Mouse (Mus musculus): ENCODE measurements around the gene Ispd.

Gene Ispd

GRCm38 (mm10) chr12:36456002-36456401 lies 74.8 kb downstream of the Ispd start:
- in situ Hi-C loops (cut with MboI; ENCODE audit: low pct_unique_long_range_greater_than_20kb in 1 of 2, low sequenced_read_pairs in 2 of 2, unreplicated experiment in 1 of 2) = no loop called here

- in situ Hi-C loops (cut with MboI; ENCODE audit: low pct_unique_long_range_greater_than_20kb in 1 of 2, low sequenced_read_pairs in 2 of 2, unreplicated experiment in 1 of 2) = no loop called here
Observed at GRCm38 (mm10) chr12:36457726-36458125, 76.5 kb downstream of the Ispd start.

DNA sequence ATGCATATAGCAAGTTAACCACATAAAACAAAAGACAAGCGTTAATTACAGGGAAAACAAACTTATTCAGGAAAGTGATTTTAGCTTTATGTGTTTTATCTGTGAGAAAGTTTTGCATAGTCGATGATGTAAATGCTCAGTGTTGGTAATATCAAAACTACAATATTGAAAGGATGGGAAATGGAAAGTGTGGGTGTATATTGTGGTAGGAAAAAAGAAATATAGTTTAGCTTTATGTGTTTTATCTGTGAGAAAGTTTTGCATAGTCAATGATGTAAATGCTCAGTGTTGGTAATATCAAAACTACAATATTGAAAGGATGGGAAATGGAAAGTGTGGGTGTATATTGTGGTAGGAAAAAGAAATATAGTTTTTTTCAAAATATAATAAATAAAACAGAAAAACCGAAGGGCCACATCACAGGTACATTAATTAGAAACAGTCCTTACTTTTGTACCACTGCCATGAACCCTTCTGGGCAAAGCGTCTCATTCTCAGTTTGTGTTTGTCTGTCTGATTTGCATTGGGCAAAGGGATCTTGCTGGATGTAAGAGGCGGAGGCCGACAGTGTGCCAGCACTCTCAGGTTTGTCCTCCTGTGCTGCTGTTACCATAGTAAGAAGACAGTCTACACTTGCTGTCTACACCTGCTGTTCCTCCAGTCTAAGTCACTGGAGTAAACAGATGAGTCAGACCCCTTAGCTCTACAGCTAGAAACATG lies 87.2 kb downstream of the Ispd start:
- in situ Hi-C loops (cut with MboI; ENCODE audit: low pct_unique_long_range_greater_than_20kb in 1 of 2, low sequenced_read_pairs in 2 of 2, unreplicated experiment in 1 of 2) = no loop called here

DNA sequence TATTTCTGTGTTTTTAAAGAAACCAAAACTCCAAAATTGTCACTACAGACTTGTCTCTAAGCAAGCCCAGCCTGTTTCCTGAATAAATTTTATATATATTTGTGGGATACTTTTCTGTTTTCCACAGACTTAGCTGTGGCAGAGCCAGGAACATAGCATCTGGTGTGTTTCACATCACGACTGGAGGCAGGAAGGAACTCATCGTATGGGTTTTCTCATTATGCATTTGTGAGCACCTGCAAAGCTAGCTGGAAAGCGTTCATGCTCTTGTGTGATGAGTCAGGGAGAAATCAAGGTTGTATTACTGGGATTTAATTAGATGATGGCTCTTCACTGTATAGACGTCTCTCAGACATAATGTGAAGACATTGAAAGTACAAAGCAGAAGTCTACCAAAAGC lies 90.2 kb downstream of the Ispd start:
- in situ Hi-C loops (cut with MboI; ENCODE audit: low pct_unique_long_range_greater_than_20kb in 1 of 2, low sequenced_read_pairs in 2 of 2, unreplicated experiment in 1 of 2) = no loop called here

DNA sequence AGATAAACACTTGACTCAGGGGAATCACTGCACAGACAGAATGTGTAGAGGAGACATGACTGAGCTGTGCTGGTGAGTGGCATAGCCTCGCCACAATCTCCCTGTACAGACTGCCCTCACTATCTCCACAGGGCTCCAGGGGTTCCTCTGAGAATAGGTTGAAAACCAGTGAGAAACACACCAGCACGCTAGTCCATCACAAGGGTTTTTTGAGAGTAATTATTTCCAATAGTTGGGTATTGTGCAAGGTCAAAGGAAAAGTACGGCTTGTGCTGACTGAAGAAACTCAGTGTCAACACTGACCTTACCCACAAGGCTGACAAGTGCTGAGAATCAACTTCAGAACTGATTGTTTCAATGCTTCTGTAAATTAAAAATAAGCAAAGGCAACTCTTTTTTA lies 92.9 kb downstream of the Ispd start:
- in situ Hi-C loops (cut with MboI; ENCODE audit: low pct_unique_long_range_greater_than_20kb in 1 of 2, low sequenced_read_pairs in 2 of 2, unreplicated experiment in 1 of 2) = no loop called here

- in situ Hi-C loops (cut with MboI; ENCODE audit: low pct_unique_long_range_greater_than_20kb in 1 of 2, low sequenced_read_pairs in 2 of 2, unreplicated experiment in 1 of 2) = no loop called here
Observed at GRCm38 (mm10) chr12:36475269-36475668, 94.0 kb downstream of the Ispd start.

- in situ Hi-C loops (cut with MboI; ENCODE audit: low pct_unique_long_range_greater_than_20kb in 1 of 2, low sequenced_read_pairs in 2 of 2, unreplicated experiment in 1 of 2) = no loop called here
Observed at GRCm38 (mm10) chr12:36476476-36476875, 95.2 kb downstream of the Ispd start.

DNA sequence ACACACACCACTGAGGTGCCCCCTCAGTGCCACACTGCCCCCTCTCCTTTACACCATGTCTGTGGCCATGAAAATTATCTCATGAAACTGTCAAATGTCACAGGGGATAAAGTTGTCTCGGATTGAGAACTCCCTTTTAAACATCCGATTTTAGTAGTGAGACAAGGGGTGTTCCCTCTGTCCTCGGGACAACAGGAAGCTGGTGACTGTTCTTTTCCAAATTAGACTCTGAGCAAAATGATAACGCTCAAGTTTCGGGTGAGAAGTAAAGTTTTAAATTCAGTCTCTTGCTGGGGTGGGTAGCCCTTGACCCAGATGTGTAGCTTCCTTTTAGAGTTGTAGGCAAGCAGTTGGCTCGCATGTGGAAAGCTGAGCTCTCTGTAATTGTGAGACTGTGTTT lies 96.3 kb downstream of the Ispd start:
- in situ Hi-C loops (cut with MboI; ENCODE audit: low pct_unique_long_range_greater_than_20kb in 1 of 2, low sequenced_read_pairs in 2 of 2, unreplicated experiment in 1 of 2) = no loop called here

DNA sequence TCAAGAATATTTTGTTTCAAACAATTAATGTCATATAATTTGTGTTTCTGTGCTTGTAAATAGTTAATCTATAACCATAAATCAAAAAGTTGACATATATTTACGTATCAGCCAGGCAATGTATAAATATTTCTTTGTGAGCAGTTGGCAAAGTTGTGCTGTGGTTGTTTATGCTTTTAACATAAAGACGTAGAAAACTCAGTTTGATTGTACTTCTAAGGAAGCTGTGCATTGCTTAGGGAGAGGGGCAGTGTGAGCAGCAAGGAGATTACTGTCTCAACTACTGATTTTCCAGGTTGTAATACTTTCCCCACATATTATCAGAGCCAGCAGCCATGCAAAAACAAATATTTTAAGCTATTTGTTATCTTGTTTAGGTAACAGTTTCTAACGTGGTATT lies 96.7 kb downstream of the Ispd start:
- in situ Hi-C loops (cut with MboI; ENCODE audit: low pct_unique_long_range_greater_than_20kb in 1 of 2, low sequenced_read_pairs in 2 of 2, unreplicated experiment in 1 of 2) = no loop called here

GRCm38 (mm10) chr12:36481742-36482141 lies 100.5 kb downstream of the Ispd start:
- in situ Hi-C loops (cut with MboI; ENCODE audit: low pct_unique_long_range_greater_than_20kb in 1 of 2, low sequenced_read_pairs in 2 of 2, unreplicated experiment in 1 of 2) = no loop called here

GRCm38 (mm10) chr12:36483346-36483745 lies 102.1 kb downstream of the Ispd start:
- in situ Hi-C loops (cut with MboI; ENCODE audit: low pct_unique_long_range_greater_than_20kb in 1 of 2, low sequenced_read_pairs in 2 of 2, unreplicated experiment in 1 of 2) = no loop called here

DNA sequence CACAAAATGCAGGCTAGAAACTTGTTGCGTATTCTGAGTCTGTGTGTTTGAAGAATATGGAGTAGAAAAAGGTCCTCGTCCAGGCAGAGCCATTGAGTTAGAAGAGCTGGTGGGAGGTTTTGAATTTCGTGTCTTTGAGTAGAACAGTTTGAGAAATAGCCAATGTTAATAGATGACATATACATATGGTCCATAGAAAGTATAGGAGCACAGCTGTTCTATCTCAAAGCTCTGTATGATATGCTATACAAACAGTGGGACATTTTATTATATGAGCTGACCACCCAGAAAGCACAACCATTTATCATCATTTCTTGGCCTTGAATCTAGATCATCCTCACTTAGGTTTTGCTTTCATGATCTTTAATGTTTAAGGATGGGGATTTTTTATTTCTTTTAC lies 116.3 kb downstream of the Ispd start:
- in situ Hi-C loops (cut with MboI; ENCODE audit: low pct_unique_long_range_greater_than_20kb in 1 of 2, low sequenced_read_pairs in 2 of 2, unreplicated experiment in 1 of 2) = no loop called here

DNA sequence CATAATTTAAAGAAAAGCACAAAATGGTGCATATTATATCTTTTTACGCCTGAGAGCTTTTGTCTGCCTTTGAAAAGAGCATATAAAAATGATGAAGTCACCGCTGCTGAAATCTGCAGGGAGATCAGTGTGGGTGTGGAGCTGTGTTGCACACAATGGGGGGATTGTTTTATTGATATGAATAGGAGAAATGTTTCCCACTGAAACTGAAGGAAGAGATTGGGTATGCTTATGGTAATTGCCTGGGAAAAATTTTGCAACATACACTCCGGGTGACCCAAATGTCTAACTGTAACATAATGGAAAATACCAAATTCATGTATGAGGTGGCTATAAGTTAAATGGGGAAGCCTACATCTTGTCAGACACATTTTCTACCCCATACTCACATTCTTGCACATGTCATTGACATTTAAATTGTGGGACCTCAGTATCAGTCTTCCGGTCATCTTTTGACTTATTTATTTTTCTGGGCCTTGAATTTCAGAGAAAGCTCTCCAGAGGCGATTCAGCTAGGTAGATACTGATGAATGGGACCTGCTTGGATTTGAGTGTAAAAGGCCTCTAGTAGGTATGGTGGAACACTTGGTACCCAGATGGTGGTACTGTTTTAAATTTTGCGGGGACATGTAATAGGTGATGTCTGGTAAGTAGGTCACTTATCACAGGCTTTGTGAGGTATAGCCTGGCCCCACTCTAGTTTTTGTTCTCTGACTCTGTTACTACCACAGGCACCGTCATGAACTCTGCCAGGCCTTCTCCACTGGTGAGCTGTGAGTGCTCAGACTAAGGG lies 126.1 kb downstream of the Ispd start:
- in situ Hi-C loops (cut with MboI; ENCODE audit: low pct_unique_long_range_greater_than_20kb in 1 of 2, low sequenced_read_pairs in 2 of 2, unreplicated experiment in 1 of 2) = no loop called here

DNA sequence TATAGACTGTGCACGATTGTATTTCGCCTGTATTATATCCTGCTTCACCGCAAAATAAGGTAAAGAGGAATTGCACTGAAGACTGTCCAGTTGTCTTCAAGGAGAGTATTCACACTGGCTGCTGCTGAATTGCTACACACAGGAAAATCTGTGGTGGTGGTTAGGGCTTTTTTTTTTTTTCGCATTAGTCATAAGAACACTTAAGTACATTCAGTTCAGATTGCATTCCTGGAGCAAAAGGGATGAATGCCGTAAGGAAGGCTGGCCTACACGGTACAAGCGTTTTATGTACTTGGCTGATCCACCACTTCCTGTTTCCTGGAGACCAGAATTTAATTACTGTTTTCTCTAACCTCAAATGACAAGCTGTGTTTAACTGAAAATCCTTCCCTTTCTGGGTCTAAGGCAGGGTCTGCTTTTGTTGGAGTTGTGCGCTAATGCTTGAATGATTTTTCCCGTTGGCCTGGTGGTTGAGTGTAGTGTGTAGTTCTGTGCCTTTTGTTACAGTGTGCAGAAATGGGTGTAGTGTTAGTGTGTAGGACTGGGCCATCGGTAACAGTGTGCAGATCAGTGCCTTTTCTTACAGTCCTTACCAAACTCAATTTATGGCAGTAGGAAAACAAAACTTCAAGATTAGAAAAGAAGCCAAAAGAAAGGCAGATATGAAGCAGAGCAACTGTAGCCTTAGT lies 128.8 kb downstream of the Ispd start:
- in situ Hi-C loops (cut with MboI; ENCODE audit: low pct_unique_long_range_greater_than_20kb in 1 of 2, low sequenced_read_pairs in 2 of 2, unreplicated experiment in 1 of 2) = no loop called here

DNA sequence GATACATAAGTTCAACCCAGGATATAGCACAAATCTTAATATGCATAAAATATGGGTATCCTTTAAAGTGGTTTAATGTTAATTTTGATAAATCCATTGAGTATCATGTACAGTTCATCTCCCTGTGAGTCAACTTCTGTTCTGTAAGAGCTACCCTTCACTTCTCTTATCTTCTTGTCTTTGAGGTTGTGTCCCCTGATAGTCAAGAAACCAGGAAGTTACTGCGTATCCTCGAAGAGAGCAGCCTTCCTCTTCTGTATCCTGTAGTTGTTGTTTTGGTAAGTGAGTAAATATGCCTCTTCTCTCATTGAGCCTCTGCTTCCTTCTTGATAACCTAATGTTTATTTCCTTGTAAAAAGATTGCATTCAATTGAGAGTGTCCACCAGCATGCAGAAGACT lies 140.5 kb downstream of the Ispd start:
- in situ Hi-C loops (cut with MboI; ENCODE audit: low pct_unique_long_range_greater_than_20kb in 1 of 2, low sequenced_read_pairs in 2 of 2, unreplicated experiment in 1 of 2) = no loop called here

DNA sequence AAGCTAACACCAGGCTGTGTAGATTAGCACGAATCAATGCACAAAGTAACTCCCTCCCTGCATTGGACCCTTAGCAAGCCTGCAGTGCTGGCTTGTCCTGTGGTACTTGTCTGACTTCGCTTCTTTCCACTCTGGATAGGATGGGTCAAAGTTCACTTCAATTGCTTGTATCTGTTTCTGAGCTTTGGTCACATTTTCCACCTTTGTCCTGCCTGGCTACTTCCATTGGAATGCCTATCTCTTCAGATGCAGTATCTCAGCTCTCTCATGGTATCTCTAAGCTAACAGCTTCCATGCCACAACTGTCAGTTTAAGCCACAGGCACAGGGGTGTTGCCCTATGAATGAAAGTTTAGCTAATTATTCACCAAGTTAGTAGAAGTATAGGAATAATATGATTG lies 142.3 kb downstream of the Ispd start:
- in situ Hi-C loops (cut with MboI; ENCODE audit: low pct_unique_long_range_greater_than_20kb in 1 of 2, low sequenced_read_pairs in 2 of 2, unreplicated experiment in 1 of 2) = no loop called here

DNA sequence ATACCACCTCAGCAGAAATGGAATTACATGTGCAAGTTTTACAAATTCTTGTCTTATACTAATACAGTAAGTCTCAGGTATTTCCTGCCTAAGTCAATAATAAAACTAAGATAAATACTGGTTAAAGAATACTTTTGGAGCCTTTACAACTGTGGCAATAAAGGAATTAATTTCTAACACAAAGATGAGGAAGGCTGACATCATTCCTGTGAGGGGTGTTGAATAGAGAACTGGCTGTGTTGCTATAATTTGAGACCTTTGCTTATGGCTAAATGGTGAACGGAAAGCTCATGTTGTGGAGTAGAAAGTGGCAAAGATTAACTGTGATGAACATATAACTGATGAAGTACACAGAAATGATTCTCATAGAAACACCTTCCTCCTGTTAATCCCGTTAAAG lies 149.7 kb downstream of the Ispd start:
- in situ Hi-C loops (cut with MboI; ENCODE audit: low pct_unique_long_range_greater_than_20kb in 1 of 2, low sequenced_read_pairs in 2 of 2, unreplicated experiment in 1 of 2) = no loop called here

GRCm38 (mm10) chr12:36531421-36532072 lies 150.3 kb downstream of the Ispd start:
- in situ Hi-C loops (cut with MboI; ENCODE audit: low pct_unique_long_range_greater_than_20kb in 1 of 2, low sequenced_read_pairs in 2 of 2, unreplicated experiment in 1 of 2) = no loop called here

GRCm38 (mm10) chr12:36532525-36532924 lies 151.3 kb downstream of the Ispd start:
- in situ Hi-C loops (cut with MboI; ENCODE audit: low pct_unique_long_range_greater_than_20kb in 1 of 2, low sequenced_read_pairs in 2 of 2, unreplicated experiment in 1 of 2) = no loop called here

Data from mouse embryonic stem cell (cell line).